Mouse (Mus musculus) liver, embryonic 12.5 days (tissue): ENCODE measurements around the gene Olfr592. TPM values are rescaled to one million over a fixed set of nuclear protein-coding genes. Genes with fewer than 3 reads are reported as not detected.
"Not testable (repeated sequence)": the region's sequence is repeated elsewhere in the genome, so short reads cannot be mapped to it uniquely, and the experiment has no call there.

Experiments used
- ATAC-seq: fragments of 200-750 bp; cut with Nextera tagmentation; 2 replicates; pipeline ENCODE4 v1.8.0; 2017; ENCODE audit warnings: moderate number of reproducible peaks, mild to moderate bottlenecking, moderate library complexity
- H3K27ac ChIP-seq: fragments of 300-500 bp; sonication (generic); 2 replicates; pipeline ENCODE4 v1.5.1; 2016; ENCODE audit warnings: mild to moderate bottlenecking
- H3K27me3 ChIP-seq: fragments of 300-500 bp; sonication (generic); replicated peaks from 2 replicates; pipeline ENCODE4 v1.6.1; 2016; ENCODE audit warnings: mild to moderate bottlenecking, moderate library complexity
- H3K36me3 ChIP-seq: fragments of 300-500 bp; sonication (generic); 2 replicates; pipeline ENCODE4 v1.6.1; 2016; ENCODE audit warnings: mild to moderate bottlenecking, moderate library complexity
- H3K4me1 ChIP-seq: fragments of 300-500 bp; sonication (generic); 2 replicates; pipeline ENCODE4 v1.6.1; 2016
- H3K4me2 ChIP-seq: fragments of 300-500 bp; sonication (generic); 2 replicates; pipeline ENCODE4 v1.6.1; 2016; ENCODE audit warnings: mild to moderate bottlenecking, moderate library complexity
- H3K4me3 ChIP-seq: fragments of 300-500 bp; sonication (generic); 2 replicates; pipeline ENCODE4 v1.5.1; 2016; ENCODE audit warnings: mild to moderate bottlenecking, moderate library complexity
- H3K9ac ChIP-seq: fragments of 300-500 bp; sonication (generic); 2 replicates; pipeline ENCODE4 v1.6.1; 2016; ENCODE audit warnings: mild to moderate bottlenecking, moderate library complexity
- H3K9me3 ChIP-seq: fragments of 300-500 bp; sonication (generic); replicated peaks from 2 replicates; pipeline ENCODE4 v1.6.1; 2016; ENCODE audit warnings: mild to moderate bottlenecking, moderate library complexity
- WGBS: fragments of 180-500 bp; shearing (Covaris S2); methylation state at CpG from one replicate; pipeline ENCODE4 v1.1.7; 2016; ENCODE audit not compliant: insufficient replicate concordance; 5-methylcytosine and 5-hydroxymethylcytosine counted together
- polyA plus RNA-seq: library from polyadenylated mRNA; unstranded; fragments of >200 nt; fragmentation: Nextera tagmentation; extraction: Ambion mirVana; gene quantifications from 2 replicates; pipeline ENCODE4 v1.2.1, GENCODE M21; 2016

The Olfr592 gene
- not detected in 2 replicates for polyA plus RNA-seq

- not testable (repeated sequence) for H3K4me3 ChIP-seq, H3K27me3 ChIP-seq, H3K36me3 ChIP-seq, H3K27ac ChIP-seq, H3K9me3 ChIP-seq, H3K4me2 ChIP-seq, H3K9ac ChIP-seq, ATAC-seq, H3K4me1 ChIP-seq
- 56% methylated on average over 1 of the region's 1 CpGs for WGBS
Observed at GRCm38 (mm10) chr7:103184503-103184902, at the start of gene Olfr592. Gene Olfr592 (plus strand): TSS chr7:103184803.

GRCm38 (mm10) chr7:103140579-103140978, 44.0 kb upstream of the Olfr592 start, which contains the start of gene Olfr588-ps1:
Gene Olfr588-ps1 (plus strand): TSS chr7:103140879.
- H3K4me3 ChIP-seq: no peak within 1 kb of the TSS
- WGBS: 60% methylated on average over 1 of the region's 1 CpGs
- no peaks in the 10 kb centered on the region for H3K4me1 ChIP-seq
- H3K9me3 ChIP-seq: no peaks in the 10 kb centered on the region
- no peak within 1 kb of the TSS for H3K9ac ChIP-seq
- no peak within 1 kb of the TSS for H3K4me2 ChIP-seq
- no peak within 1 kb of the TSS for H3K27ac ChIP-seq
- no peaks in the 10 kb centered on the region for H3K27me3 ChIP-seq
- no peak for ATAC-seq
- H3K36me3 ChIP-seq: no peaks in the 10 kb centered on the region

- Histone ChIP-seq H3K27me3 (no peaks in the 10 kb centered on the region), H3K36me3 (no peaks in the 10 kb centered on the region), H3K27ac (no peak within 1 kb of the TSS), H3K4me1 (no peaks in the 10 kb centered on the region), H3K9ac (no peak within 1 kb of the TSS), H3K4me3 (no peak within 1 kb of the TSS), H3K4me2 (no peak within 1 kb of the TSS), H3K9me3 (no peaks in the 10 kb centered on the region)
- 33% methylated on average over 2 of the region's 2 CpGs for WGBS
- ATAC-seq: no peak
Observed at GRCm38 (mm10) chr7:103156256-103156655, 28.3 kb upstream of the Olfr592 start, which contains the start of gene Olfr589. Gene Olfr589 (minus strand): TSS chr7:103156356.

GRCm38 (mm10) chr7:103169697-103170096, 14.9 kb upstream of the Olfr592 start:
- Histone ChIP-seq H3K4me2 (no peak overlapping the region), H3K27ac (no peak overlapping the region), H3K4me1 (no peaks in the 10 kb centered on the region), H3K4me3 (no peak overlapping the region), H3K9ac (no peak overlapping the region), H3K27me3 (no peaks in the 10 kb centered on the region), H3K9me3 (no peaks in the 10 kb centered on the region), H3K36me3 (no peaks in the 10 kb centered on the region)
- no peak for ATAC-seq
- 52% methylated on average over 5 of the region's 5 CpGs for WGBS

- H3K9me3 ChIP-seq: 0 out of 2 replicates have a peak, but pooled peaks cover 4% of the 10 kb centered on the region
- no peaks in the 10 kb centered on the region for H3K4me1 ChIP-seq
- no peak within 1 kb of the TSS for H3K4me2 ChIP-seq
- no peaks in the 10 kb centered on the region for H3K36me3 ChIP-seq
- no peak within 1 kb of the TSS for H3K9ac ChIP-seq
- WGBS: 60% methylated on average over 1 of the region's 1 CpGs
- no peak for ATAC-seq
- H3K27ac ChIP-seq: no peak within 1 kb of the TSS
- no peak within 1 kb of the TSS for H3K4me3 ChIP-seq
- no peaks in the 10 kb centered on the region for H3K27me3 ChIP-seq
Observed at GRCm38 (mm10) chr7:103178240-103178639, 6.4 kb upstream of the Olfr592 start, which contains the start of gene Olfr591. Gene Olfr591 (minus strand): TSS chr7:103178340.

GRCm38 (mm10) chr7:103211562-103211961, 27.0 kb downstream of the Olfr592 start, which contains the start of gene Olfr593:
Gene Olfr593 (plus strand): TSS chr7:103211862.
- Histone ChIP-seq H3K27ac (no peak within 1 kb of the TSS), H3K36me3 (no peaks in the 10 kb centered on the region), H3K27me3 (no peaks in the 10 kb centered on the region), H3K4me3 (no peak within 1 kb of the TSS), H3K9me3 (no peaks in the 10 kb centered on the region), H3K4me2 (no peak within 1 kb of the TSS), H3K9ac (no peak within 1 kb of the TSS), H3K4me1 (no peaks in the 10 kb centered on the region)
- 43% methylated on average over 1 of the region's 1 CpGs for WGBS
- ATAC-seq: no peak

- not testable (repeated sequence) for H3K36me3 ChIP-seq, H3K4me1 ChIP-seq, H3K4me2 ChIP-seq, H3K9me3 ChIP-seq, H3K4me3 ChIP-seq, ATAC-seq, H3K27me3 ChIP-seq, H3K27ac ChIP-seq, H3K9ac ChIP-seq
- WGBS: 69% methylated on average over 5 of the region's 5 CpGs
Observed at GRCm38 (mm10) chr7:103212050-103212449, 27.4 kb downstream of the Olfr592 start.

GRCm38 (mm10) chr7:103216696-103217095, 32.1 kb downstream of the Olfr592 start, which contains the start of gene Olfr594:
Gene Olfr594 (plus strand): TSS chr7:103216996.
- H3K27ac ChIP-seq: no peak within 1 kb of the TSS
- no peak within 1 kb of the TSS for H3K9ac ChIP-seq
- no peaks in the 10 kb centered on the region for H3K4me1 ChIP-seq
- H3K27me3 ChIP-seq: no peaks in the 10 kb centered on the region
- no peak for ATAC-seq
- no peak within 1 kb of the TSS for H3K4me3 ChIP-seq
- H3K9me3 ChIP-seq: no peaks in the 10 kb centered on the region
- H3K4me2 ChIP-seq: no peak within 1 kb of the TSS
- no peaks in the 10 kb centered on the region for H3K36me3 ChIP-seq

Other genes with a start within 250 kb of the Olfr592 start
- gene Olfr573-ps1, start 242.2 kb upstream of the Olfr592 start, polyA plus RNA-seq: not detected in 2 replicates
- not detected in 2 replicates for gene Olfr574, start 236.3 kb upstream of the Olfr592 start, polyA plus RNA-seq
- not detected in 2 replicates for gene Olfr575, start 226.0 kb upstream of the Olfr592 start, polyA plus RNA-seq
- gene Olfr576, start 222.1 kb upstream of the Olfr592 start, polyA plus RNA-seq: not detected in 2 replicates
- gene Olfr577, start 208.9 kb upstream of the Olfr592 start, polyA plus RNA-seq: not detected in 2 replicates
- not detected in 2 replicates for gene Olfr578, start 195.5 kb upstream of the Olfr592 start, polyA plus RNA-seq
- gene Olfr582, start 146.8 kb upstream of the Olfr592 start, polyA plus RNA-seq: not detected in 2 replicates
- gene Olfr583, start 133.5 kb upstream of the Olfr592 start, polyA plus RNA-seq: not detected in 2 replicates
- gene Olfr584, start 102.9 kb upstream of the Olfr592 start, polyA plus RNA-seq: not detected in 2 replicates
- gene Olfr585, start 87.1 kb upstream of the Olfr592 start, polyA plus RNA-seq: not detected in 2 replicates
- gene Olfr586, start 59.2 kb upstream of the Olfr592 start, polyA plus RNA-seq: not detected in 2 replicates
- not detected in 2 replicates for gene Olfr588-ps1, start 43.9 kb upstream of the Olfr592 start, polyA plus RNA-seq
- gene Olfr589, start 28.4 kb upstream of the Olfr592 start, polyA plus RNA-seq: not detected in 2 replicates
- gene Olfr591, start 6.5 kb upstream of the Olfr592 start, polyA plus RNA-seq: not detected in 2 replicates
- gene Olfr593, start 27.1 kb downstream of the Olfr592 start, polyA plus RNA-seq: not detected in 2 replicates
- gene Olfr594, start 32.2 kb downstream of the Olfr592 start, polyA plus RNA-seq: not detected in 2 replicates
- not detected in 2 replicates for gene Usp17ld, start 67.7 kb downstream of the Olfr592 start, polyA plus RNA-seq
- gene Olfr596, start 120.8 kb downstream of the Olfr592 start, polyA plus RNA-seq: not detected in 2 replicates
- not detected in 2 replicates for gene Olfr597, start 131.5 kb downstream of the Olfr592 start, polyA plus RNA-seq
- gene Olfr598, start 138.8 kb downstream of the Olfr592 start, polyA plus RNA-seq: not detected in 2 replicates
- not detected in 2 replicates for gene Olfr599, start 151.1 kb downstream of the Olfr592 start, polyA plus RNA-seq
- not detected in 2 replicates for gene Olfr600, start 164.9 kb downstream of the Olfr592 start, polyA plus RNA-seq
- not detected in 2 replicates for gene Olfr601, start 177.9 kb downstream of the Olfr592 start, polyA plus RNA-seq
- gene Olfr603, start 201.4 kb downstream of the Olfr592 start, polyA plus RNA-seq: not detected in 2 replicates
- not detected in 2 replicates for gene Usp17lc, start 230.3 kb downstream of the Olfr592 start, polyA plus RNA-seq